Mouse (Mus musculus): ENCODE data around the gene Gm6685.
"Not testable (repeated sequence)": the region's sequence is repeated elsewhere in the genome, so short reads cannot be mapped to it uniquely, and the experiment has no call there.

Gene Gm6685

GRCm38 (mm10) chr11:28339224-28340150 lies at the start of gene Gm6685:
Gm6685 (minus strand) TSS chr11:28339867.
- DNase-seq (ENCODE audit: extremely low read depth, low read depth, low spot score): not testable (repeated sequence)

- DNase-seq (ENCODE audit: extremely low read depth, low read depth, low spot score): no peak
Measured at GRCm38 (mm10) chr11:28375891-28376290, 36.2 kb upstream of the Gm6685 start.

- DNase-seq (ENCODE audit: extremely low read depth, low read depth, low spot score): no peak
Measured at GRCm38 (mm10) chr11:28374636-28375035, 35.0 kb upstream of the Gm6685 start.

- DNase-seq (ENCODE audit: extremely low read depth, low read depth, low spot score): not testable (repeated sequence)
Measured at GRCm38 (mm10) chr11:28371381-28371780, 31.7 kb upstream of the Gm6685 start.

- DNase-seq (ENCODE audit: extremely low read depth, low read depth, low spot score): no peak
Measured at GRCm38 (mm10) chr11:28365929-28366244, 26.2 kb upstream of the Gm6685 start.

- DNase-seq (ENCODE audit: extremely low read depth, low read depth, low spot score): no peak
Measured at GRCm38 (mm10) chr11:28365209-28365928, 25.7 kb upstream of the Gm6685 start.

GRCm38 (mm10) chr11:28343465-28343864 lies 3.8 kb upstream of the Gm6685 start:
- no peak for DNase-seq (ENCODE audit: extremely low read depth, low read depth, low spot score)

GRCm38 (mm10) chr11:28341887-28342286 lies 2.2 kb upstream of the Gm6685 start:
- no peak for DNase-seq (ENCODE audit: extremely low read depth, low read depth, low spot score)

GRCm38 (mm10) chr11:28327878-28328277 lies 11.8 kb downstream of the Gm6685 start:
- DNase-seq (ENCODE audit: extremely low read depth, low read depth, low spot score): no peak

- DNase-seq (ENCODE audit: extremely low read depth, low read depth, low spot score): no peak
Measured at GRCm38 (mm10) chr11:28313396-28313795, 26.3 kb downstream of the Gm6685 start.

- DNase-seq (ENCODE audit: extremely low read depth, low read depth, low spot score): no peak
Measured at GRCm38 (mm10) chr11:28307723-28308122, 31.9 kb downstream of the Gm6685 start.

- no peak for DNase-seq (ENCODE audit: extremely low read depth, low read depth, low spot score)
Measured at GRCm38 (mm10) chr11:28290440-28290839, 49.2 kb downstream of the Gm6685 start.

Data from fat pad, adult 2 months (tissue).